Mouse (Mus musculus): ENCODE data around the gene Dnmbp.

Gene Dnmbp

GRCm38 (mm10) chr19:43797216-43797615 is 142.8 kb downstream of the Dnmbp start:
- no peak for DNase-seq (ENCODE audit: low read depth)

All from NIH3T3 (cell line).